ENCODE assay signal across 30 mouse cellular contexts in genomic region chr6:91205346-91205745, GRCm38 (mm10). TPM values are rescaled to one million over a fixed set of nuclear protein-coding genes. Genes with fewer than 3 reads are reported as not detected.
DNase-seq lines count a peak whose midpoint lies in the region; ATAC-seq and TF ChIP-seq lines count a peak whose summit lies in the region.
"Had no signal": no experiment of that assay in that cellular context is flagged by ENCODE, and none has a peak within 500 bp of the region (broad histone marks: within the 10 kb centered on the region; RNA-seq: fewer than 3 reads in every experiment).

No protein-coding gene starts in this region.

- 0 out of 2 replicates have a peak overlapping the region, but pooled peaks have one; percentile 0 for H3K9ac ChIP-seq in heart, embryonic 13.5 days
- no peak overlapping the region for H3K9ac ChIP-seq in limb, embryonic 15.5 days
- H3K9ac ChIP-seq: hindbrain, embryonic 15.5 days; liver, embryonic 15.5 days; lung, embryonic 15.5 days; midbrain, embryonic 15.5 days; neural tube, embryonic 12.5 days had no signal

- TF ChIP-seq POLR2A in embryonic fibroblast, embryonic 13.5 days (IDR thresholded peaks at IDR 0.05; ENCODE audit: low read depth, low read length) = no peak

- peaks cover 74% of the 10 kb centered on the region for H3K4me1 ChIP-seq in heart, embryonic 13.5 days
- H3K4me1 ChIP-seq in embryonic fibroblast, embryonic 13.5 days (ENCODE audit: control insufficient read depth, insufficient read depth, low read length) = peaks cover 43% of the 10 kb centered on the region
- H3K4me1 ChIP-seq in limb, embryonic 15.5 days = peaks cover 54% of the 10 kb centered on the region
- H3K4me1 ChIP-seq: liver, embryonic 15.5 days had no signal

- WGBS in heart, embryonic 13.5 days = 58% methylated on average over 3 of the region's 3 CpGs
- WGBS in limb, embryonic 15.5 days = 56% methylated on average over 3 of the region's 3 CpGs

- H3K4me2 ChIP-seq in heart, embryonic 13.5 days = no peak overlapping the region
- H3K4me2 ChIP-seq in limb, embryonic 15.5 days = no peak overlapping the region
- H3K4me2 ChIP-seq: hindbrain, embryonic 15.5 days; liver, embryonic 15.5 days; lung, embryonic 15.5 days; midbrain, embryonic 15.5 days; neural tube, embryonic 12.5 days had no signal

- no peak for TF ChIP-seq CTCF in embryonic fibroblast, embryonic 13.5 days (IDR thresholded peaks at IDR 0.05; ENCODE audit: borderline replicate concordance, insufficient read depth, low read length)

- no peaks in the 10 kb centered on the region for H3K9me3 ChIP-seq in heart, embryonic 13.5 days
- no peaks in the 10 kb centered on the region for H3K9me3 ChIP-seq in limb, embryonic 15.5 days
- H3K9me3 ChIP-seq: heart, embryonic 10.5 days; hindbrain, embryonic 15.5 days; liver, embryonic 15.5 days; lung, embryonic 15.5 days; midbrain, embryonic 10.5 days; midbrain, embryonic 15.5 days; neural tube, embryonic 12.5 days had no signal

- no peaks in the 10 kb centered on the region for H3K36me3 ChIP-seq in heart, embryonic 13.5 days
- H3K36me3 ChIP-seq in limb, embryonic 15.5 days = no peaks in the 10 kb centered on the region
- H3K36me3 ChIP-seq: heart, embryonic 10.5 days; hindbrain, embryonic 15.5 days; liver, embryonic 15.5 days; lung, embryonic 15.5 days; midbrain, embryonic 10.5 days; midbrain, embryonic 15.5 days; neural tube, embryonic 12.5 days had no signal

- no peak for DNase-seq in heart, postnatal 4 days
- DNase-seq in NIH3T3 (ENCODE audit: low read depth) = peak; percentile 68
- no peak for DNase-seq in thymus, postnatal 25 days
- DNase-seq in T-cell, adult 2 months (ENCODE audit: low spot score) = no peak
- DNase-seq: adrenal gland, postnatal 25 days; cerebellum, adult 18-20 months; cerebellum, postnatal 10 days; gastrocnemius, postnatal 14 days; heart, adult 11 months; heart, postnatal 36 days; kidney, adult 11 months; kidney, postnatal 14 days; layer of hippocampus, adult 9-11 months; thymus, adult 18-20 months; thymus, postnatal 4 days had no signal

- H3K4me3 ChIP-seq in heart, embryonic 13.5 days = no peak overlapping the region
- no peak overlapping the region for H3K4me3 ChIP-seq in embryonic fibroblast, embryonic 13.5 days (ENCODE audit: insufficient read depth, low read length)
- no peak overlapping the region for H3K4me3 ChIP-seq in limb, embryonic 15.5 days
- H3K4me3 ChIP-seq: erythroblast, embryonic 14.5 days; heart, embryonic 10.5 days; hindbrain, embryonic 15.5 days; liver, embryonic 15.5 days; lung, embryonic 15.5 days; midbrain, embryonic 10.5 days; midbrain, embryonic 15.5 days; neural tube, embryonic 12.5 days had no signal

- H3K27me3 ChIP-seq in heart, embryonic 13.5 days (replicated peaks) = 0 out of 2 replicates have a peak, but pooled peaks cover 13% of the 10 kb centered on the region
- H3K27me3 ChIP-seq in limb, embryonic 15.5 days = no peaks in the 10 kb centered on the region
- H3K27me3 ChIP-seq: hindbrain, embryonic 15.5 days; lung, embryonic 15.5 days; midbrain, embryonic 15.5 days; neural tube, embryonic 12.5 days had no signal

- no peak for ATAC-seq in heart, embryonic 13.5 days (ENCODE audit: extremely low read depth, insufficient number of reproducible peaks, low FRiP score, low TSS enrichment)
- no peak for ATAC-seq in limb, embryonic 15.5 days (ENCODE audit: insufficient number of reproducible peaks, low FRiP score, low TSS enrichment, low read depth)
- ATAC-seq: inflammation-experienced regulatory T-cells, adult 6 months; midbrain, embryonic 15.5 days had no signal

- H3K27ac ChIP-seq in heart, embryonic 13.5 days (replicated peaks) = no peak overlapping the region
- peak overlapping the region; percentile 87 for H3K27ac ChIP-seq in embryonic fibroblast, embryonic 13.5 days (ENCODE audit: insufficient read depth, low read length)
- H3K27ac ChIP-seq in limb, embryonic 15.5 days = peak overlapping the region; percentile 43; the same call in 1 of the 2 replicates
- H3K27ac ChIP-seq: hindbrain, embryonic 15.5 days; liver, embryonic 15.5 days; lung, embryonic 15.5 days; midbrain, embryonic 10.5 days; midbrain, embryonic 15.5 days; neural tube, embryonic 12.5 days; stomach, postnatal 0 days had no signal

RNA-seq across cellular contexts. Expression of gene Fbln2, which starts 6.9 kb away (rescaled TPM):
- polyA plus RNA-seq in heart, embryonic 13.5 days (2015; fragmentation: Nextera tagmentation; extraction: Ambion mirVana) = 173 and 181 TPM in 2 replicates
- total RNA-seq in heart, postnatal 4 days (2021) = 100 to 1,000 TPM; 172 to 182 TPM
- 1,102 and 1,873 TPM in 2 replicates for polyA plus RNA-seq in embryonic fibroblast, embryonic 13.5 days (2011; ENCODE audit: insufficient read length, low read depth, missing spikeins)
- polyA plus RNA-seq in limb, embryonic 15.5 days (2015; fragmentation: Nextera tagmentation; extraction: Ambion mirVana) = 297 and 305 TPM in 2 replicates
- total RNA-seq: common myeloid progenitor, adult 5-6 weeks; megakaryocyte progenitor cell, adult 5-6 weeks had no signal

RNA-seq across cellular contexts. Expression of gene Hdac11, which starts 48.9 kb away (rescaled TPM):
- polyA plus RNA-seq in heart, embryonic 13.5 days (2015; fragmentation: Nextera tagmentation; extraction: Ambion mirVana) = 8.2 and 9.6 TPM in 2 replicates
- total RNA-seq in heart, postnatal 4 days (2021) = 10 to 100 TPM; 11.4 to 12.5 TPM
- polyA plus RNA-seq in embryonic fibroblast, embryonic 13.5 days (2011; ENCODE audit: insufficient read length, low read depth, missing spikeins) = 5.4 TPM in 2 replicates
- polyA plus RNA-seq in limb, embryonic 15.5 days (2015; fragmentation: Nextera tagmentation; extraction: Ambion mirVana) = 13.5 and 13.9 TPM in 2 replicates
